Mouse (Mus musculus): ENCODE measurements at regions not wholly inside any gene's neighbourhood (a gene's known extent, or its start where the extent isn't known, plus 50 kb on each side); places are given as distances from the start of the nearest gene placed in this dataset.

GRCm38 (mm10) chr14:72227853-72228252 is 263.8 kb downstream of the Gm9195 start:
- WGBS = 64% methylated on average over 5 of the region's 5 CpGs

DNA sequence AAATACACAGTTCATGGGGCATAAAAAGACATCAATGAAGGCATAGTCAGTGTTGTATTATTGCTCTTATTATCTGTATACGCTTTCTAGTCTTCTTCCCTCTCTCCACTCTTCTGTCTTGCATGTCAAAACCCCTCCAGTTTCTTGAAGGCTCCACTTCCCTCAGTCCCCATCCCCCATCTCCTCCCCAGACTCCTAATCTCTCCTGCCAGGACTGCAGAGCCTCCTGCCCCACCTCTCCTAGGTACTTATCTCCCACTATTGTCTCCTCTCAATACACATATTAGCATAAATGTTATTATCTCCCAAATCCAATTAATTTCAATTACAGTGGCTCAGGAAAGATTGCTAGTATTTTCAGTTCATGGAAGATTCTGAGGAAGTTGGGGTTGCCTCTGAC is 264.2 kb downstream of the Gm9195 start:
- DNase-seq (ENCODE audit: extremely low read depth, low read depth, low spot score) = no peak
- no peak overlapping the region for H3K9ac ChIP-seq (ENCODE audit: low read depth, low read length)
- WGBS = 63% methylated on average over 1 of the region's 1 CpGs
- no peak overlapping the region for H3K27ac ChIP-seq (replicated peaks; ENCODE audit: insufficient read depth, low read depth, low read length)
- no peaks in the 10 kb centered on the region for H3K36me3 ChIP-seq (ENCODE audit: control insufficient read depth, insufficient read depth, low read length)
- H3K27me3 ChIP-seq (ENCODE audit: control insufficient read depth, insufficient read depth, low read length) = no peaks in the 10 kb centered on the region
- no peak overlapping the region for H3K4me3 ChIP-seq (ENCODE audit: insufficient read depth, low read depth, low read length)
- TF ChIP-seq CTCF (IDR thresholded peaks at IDR 0.05; ENCODE audit: low read depth, low read length) (no peak), POLR2A (IDR thresholded peaks at IDR 0.05; ENCODE audit: extremely low read depth, insufficient read depth, low read length) (no peak)
- H3K79me2 ChIP-seq (ENCODE audit: control insufficient read depth, insufficient read depth, low read length) = no peaks in the 10 kb centered on the region
- H3K4me1 ChIP-seq (ENCODE audit: control insufficient read depth, insufficient read depth, low read length) = no peaks in the 10 kb centered on the region

More at GRCm38 (mm10) chr14:72227853-72228252, 263.8 kb downstream of the Gm9195 start:
- Histone ChIP-seq H3K9ac (ENCODE audit: low read depth, low read length) (no peak overlapping the region), H3K27ac (replicated peaks; ENCODE audit: insufficient read depth, low read depth, low read length) (no peak overlapping the region), H3K27me3 (ENCODE audit: control insufficient read depth, insufficient read depth, low read length) (no peaks in the 10 kb centered on the region), H3K4me3 (ENCODE audit: insufficient read depth, low read depth, low read length) (no peak overlapping the region), H3K4me1 (ENCODE audit: control insufficient read depth, insufficient read depth, low read length) (no peaks in the 10 kb centered on the region), H3K79me2 (ENCODE audit: control insufficient read depth, insufficient read depth, low read length) (no peaks in the 10 kb centered on the region), H3K36me3 (ENCODE audit: control insufficient read depth, insufficient read depth, low read length) (no peaks in the 10 kb centered on the region)
- no peak for TF ChIP-seq CTCF (IDR thresholded peaks at IDR 0.05; ENCODE audit: low read depth, low read length)
- TF ChIP-seq POLR2A (IDR thresholded peaks at IDR 0.05; ENCODE audit: extremely low read depth, insufficient read depth, low read length) = no peak
- no peak for DNase-seq (ENCODE audit: extremely low read depth, low read depth, low spot score)

DNA sequence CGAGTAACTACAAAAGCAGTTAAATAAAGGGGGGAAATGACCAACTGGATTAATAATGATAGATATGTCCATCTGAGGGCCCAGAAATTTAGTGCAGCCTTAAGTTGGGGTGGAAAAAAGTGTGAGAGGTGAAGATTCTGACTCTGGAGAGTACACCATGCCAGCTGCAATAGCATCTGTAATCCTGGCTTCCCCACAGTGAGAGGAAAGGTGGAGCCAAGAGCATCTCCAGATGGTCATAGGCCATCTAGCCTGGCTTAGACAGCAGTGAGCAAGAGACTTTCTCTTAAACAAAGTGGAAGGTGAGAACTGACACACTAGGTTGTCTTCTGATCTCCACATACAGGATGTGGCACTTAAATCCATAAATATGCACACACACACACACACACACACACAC is 264.7 kb downstream of the Gm9195 start:
- 57% methylated on average over 1 of the region's 1 CpGs for WGBS

GRCm38 (mm10) chr14:72222836-72223235 is 268.8 kb downstream of the Gm9195 start:
- H3K27ac ChIP-seq (replicated peaks; ENCODE audit: insufficient read depth, low read depth, low read length) = no peak overlapping the region
- no peak overlapping the region for H3K4me3 ChIP-seq (ENCODE audit: insufficient read depth, low read depth, low read length)
- H3K27me3 ChIP-seq (ENCODE audit: control insufficient read depth, insufficient read depth, low read length) = no peaks in the 10 kb centered on the region
- H3K9ac ChIP-seq (ENCODE audit: low read depth, low read length) = no peak overlapping the region
- no peaks in the 10 kb centered on the region for H3K4me1 ChIP-seq (ENCODE audit: control insufficient read depth, insufficient read depth, low read length)
- no peaks in the 10 kb centered on the region for H3K79me2 ChIP-seq (ENCODE audit: control insufficient read depth, insufficient read depth, low read length)
- no peak for DNase-seq (ENCODE audit: extremely low read depth, low read depth, low spot score)
- TF ChIP-seq CTCF (IDR thresholded peaks at IDR 0.05; ENCODE audit: low read depth, low read length) (no peak), POLR2A (IDR thresholded peaks at IDR 0.05; ENCODE audit: extremely low read depth, insufficient read depth, low read length) (no peak)
- H3K36me3 ChIP-seq (ENCODE audit: control insufficient read depth, insufficient read depth, low read length) = no peaks in the 10 kb centered on the region
- WGBS = 28% methylated on average over 2 of the region's 2 CpGs

More for the DNA sequence above, 264.7 kb downstream of the Gm9195 start:
- Histone ChIP-seq H3K4me1 (ENCODE audit: control insufficient read depth, insufficient read depth, low read length) (no peaks in the 10 kb centered on the region), H3K36me3 (ENCODE audit: control insufficient read depth, insufficient read depth, low read length) (no peaks in the 10 kb centered on the region), H3K4me3 (ENCODE audit: insufficient read depth, low read depth, low read length) (no peak overlapping the region), H3K9ac (ENCODE audit: low read depth, low read length) (no peak overlapping the region), H3K79me2 (ENCODE audit: control insufficient read depth, insufficient read depth, low read length) (no peaks in the 10 kb centered on the region), H3K27me3 (ENCODE audit: control insufficient read depth, insufficient read depth, low read length) (no peaks in the 10 kb centered on the region), H3K27ac (replicated peaks; ENCODE audit: insufficient read depth, low read depth, low read length) (no peak overlapping the region)
- no peak for TF ChIP-seq POLR2A (IDR thresholded peaks at IDR 0.05; ENCODE audit: extremely low read depth, insufficient read depth, low read length)
- DNase-seq (ENCODE audit: extremely low read depth, low read depth, low spot score) = no peak

- H3K9ac ChIP-seq (ENCODE audit: low read depth, low read length) = no peak overlapping the region
- DNase-seq (ENCODE audit: extremely low read depth, low read depth, low spot score) = no peak
- TF ChIP-seq POLR2A (IDR thresholded peaks at IDR 0.05; ENCODE audit: extremely low read depth, insufficient read depth, low read length) (no peak), CTCF (IDR thresholded peaks at IDR 0.05; ENCODE audit: low read depth, low read length) (no peak)
- no peaks in the 10 kb centered on the region for H3K27me3 ChIP-seq (ENCODE audit: control insufficient read depth, insufficient read depth, low read length)
- H3K4me1 ChIP-seq (ENCODE audit: control insufficient read depth, insufficient read depth, low read length) = no peaks in the 10 kb centered on the region
- H3K79me2 ChIP-seq (ENCODE audit: control insufficient read depth, insufficient read depth, low read length) = no peaks in the 10 kb centered on the region
- 87% methylated on average over 6 of the region's 6 CpGs for WGBS
- no peaks in the 10 kb centered on the region for H3K36me3 ChIP-seq (ENCODE audit: control insufficient read depth, insufficient read depth, low read length)
- no peak overlapping the region for H3K27ac ChIP-seq (replicated peaks; ENCODE audit: insufficient read depth, low read depth, low read length)
- H3K4me3 ChIP-seq (ENCODE audit: insufficient read depth, low read depth, low read length) = no peak overlapping the region
Observed at GRCm38 (mm10) chr14:72219523-72219922, 272.1 kb downstream of the Gm9195 start.

DNA sequence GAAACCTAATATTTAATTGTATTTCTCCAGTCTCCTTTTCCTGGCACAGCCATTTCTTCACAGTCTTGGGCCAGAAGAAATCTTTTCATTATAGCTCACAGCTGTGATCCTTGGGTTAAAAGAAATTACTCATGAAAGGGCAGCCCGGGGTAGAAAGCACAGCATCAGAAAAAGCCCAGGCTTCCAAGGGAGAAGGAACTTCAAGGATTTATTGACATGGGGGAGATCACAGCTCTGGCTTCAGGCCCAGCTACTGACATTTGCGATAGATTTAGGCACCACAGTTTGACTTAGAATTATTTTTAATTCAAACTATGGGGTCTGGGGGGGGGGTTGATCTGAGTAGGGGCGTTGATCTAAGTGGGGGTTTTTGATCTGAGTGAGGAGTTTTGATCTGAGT is 291.3 kb downstream of the Gm9195 start:
- Histone ChIP-seq H3K27ac (replicated peaks; ENCODE audit: insufficient read depth, low read depth, low read length) (no peak overlapping the region), H3K4me3 (ENCODE audit: insufficient read depth, low read depth, low read length) (no peak overlapping the region), H3K36me3 (ENCODE audit: control insufficient read depth, insufficient read depth, low read length) (no peaks in the 10 kb centered on the region), H3K79me2 (ENCODE audit: control insufficient read depth, insufficient read depth, low read length) (no peaks in the 10 kb centered on the region), H3K9ac (ENCODE audit: low read depth, low read length) (no peak overlapping the region), H3K27me3 (ENCODE audit: control insufficient read depth, insufficient read depth, low read length) (no peaks in the 10 kb centered on the region), H3K4me1 (ENCODE audit: control insufficient read depth, insufficient read depth, low read length) (no peaks in the 10 kb centered on the region)
- no peak for TF ChIP-seq CTCF (IDR thresholded peaks at IDR 0.05; ENCODE audit: low read depth, low read length)
- TF ChIP-seq POLR2A (IDR thresholded peaks at IDR 0.05; ENCODE audit: extremely low read depth, insufficient read depth, low read length) = no peak
- no peak for DNase-seq (ENCODE audit: extremely low read depth, low read depth, low spot score)
- WGBS = 79% methylated on average over 3 of the region's 3 CpGs

Measured in liver, adult 2 months (tissue).